Mouse (Mus musculus): ENCODE results near the gene Cpt1a.

Cpt1a gene

GRCm38 (mm10) chr19:3322261-3322969, at the start of gene Cpt1a:
Cpt1a (plus strand) TSS chr19:3322334.
- peak; percentile 75 to 77 for DNase-seq

GRCm38 (mm10) chr19:3273331-3273730, 48.8 kb upstream of the Cpt1a start:
- no peak for DNase-seq

GRCm38 (mm10) chr19:3275744-3276365, 46.3 kb upstream of the Cpt1a start:
- DNase-seq = no peak

GRCm38 (mm10) chr19:3281886-3282285, 40.2 kb upstream of the Cpt1a start:
- DNase-seq = no peak

- DNase-seq = peak; percentile 86 to 91
Measured at GRCm38 (mm10) chr19:3282572-3283467, 39.3 kb upstream of the Cpt1a start, which contains the start of the genes Mrpl21 and Ighmbp2. Mrpl21 (plus strand) TSS chr19:3282901. Ighmbp2 (minus strand) TSS chr19:3283017.

GRCm38 (mm10) chr19:3289006-3289405, 33.1 kb upstream of the Cpt1a start:
- DNase-seq = no peak

- peak; percentile 75 to 77 for DNase-seq
Measured at GRCm38 (mm10) chr19:3292028-3292427, 30.1 kb upstream of the Cpt1a start.

- DNase-seq = no peak
Measured at GRCm38 (mm10) chr19:3292993-3293392, 29.1 kb upstream of the Cpt1a start.

GRCm38 (mm10) chr19:3295245-3295644, 26.9 kb upstream of the Cpt1a start:
- DNase-seq = no peak

- no peak for DNase-seq
Measured at GRCm38 (mm10) chr19:3297034-3297433, 25.1 kb upstream of the Cpt1a start.

- DNase-seq = no peak
Measured at GRCm38 (mm10) chr19:3297775-3298174, 24.4 kb upstream of the Cpt1a start.

GRCm38 (mm10) chr19:3304017-3304416, 18.1 kb upstream of the Cpt1a start:
- DNase-seq = no peak

- DNase-seq = no peak
Measured at GRCm38 (mm10) chr19:3307175-3307949, 14.8 kb upstream of the Cpt1a start.

GRCm38 (mm10) chr19:3319341-3319740, 2.8 kb upstream of the Cpt1a start:
- no peak for DNase-seq

GRCm38 (mm10) chr19:3320086-3320485, 2.0 kb upstream of the Cpt1a start:
- no peak for DNase-seq

- peak; percentile 48 to 61 for DNase-seq
Measured at GRCm38 (mm10) chr19:3320801-3321200, 1.3 kb upstream of the Cpt1a start.

GRCm38 (mm10) chr19:3321617-3322016, 517 bp upstream of the Cpt1a start:
- peak; percentile 40 to 47 for DNase-seq

- peak; percentile 79 to 83 for DNase-seq
Measured at GRCm38 (mm10) chr19:3323201-3323621, 1.1 kb downstream of the Cpt1a start.

GRCm38 (mm10) chr19:3323753-3324270, 1.7 kb downstream of the Cpt1a start:
- peak; percentile 45 to 50 for DNase-seq

GRCm38 (mm10) chr19:3324271-3324811, 2.2 kb downstream of the Cpt1a start:
- DNase-seq = peak; percentile 38 to 47

- DNase-seq = peak; percentile 95 to 96
Measured at GRCm38 (mm10) chr19:3324931-3325711, 3.0 kb downstream of the Cpt1a start.
